Mouse (Mus musculus) right cerebral cortex, adult 18-20 months (tissue): Measurements from ENCODE around the gene Rfc5.
"Not testable (repeated sequence)": the region's sequence is repeated elsewhere in the genome, so short reads cannot be mapped to it uniquely, and the experiment has no call there.

Source experiments
- DNase-seq: peaks from one replicate; pipeline ENCODE4 v3.0.0; 2022; ENCODE audit warnings: mixed read lengths

The Rfc5 gene

DNA sequence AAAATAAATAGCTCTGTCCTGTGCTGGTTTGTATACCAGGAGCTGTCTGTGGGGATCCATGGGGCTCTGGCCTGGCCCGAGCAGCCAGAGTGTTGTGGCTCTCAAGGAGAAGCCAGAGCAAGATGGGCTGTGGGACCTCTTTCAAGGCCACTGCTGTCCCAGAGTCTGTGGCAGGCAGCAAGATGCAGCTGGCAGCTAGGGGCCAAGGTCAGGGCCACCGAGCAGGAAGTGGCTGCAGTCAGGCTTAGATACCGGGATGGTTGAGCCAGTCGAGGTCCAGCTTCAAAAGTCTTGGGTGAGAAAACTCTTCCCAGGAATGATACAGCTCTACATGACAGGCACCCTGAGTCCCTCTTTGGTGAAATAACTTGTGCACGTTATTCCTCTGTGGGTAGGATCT lies 41.8 kb downstream of the Rfc5 start:
- DNase-seq = no peak

DNA sequence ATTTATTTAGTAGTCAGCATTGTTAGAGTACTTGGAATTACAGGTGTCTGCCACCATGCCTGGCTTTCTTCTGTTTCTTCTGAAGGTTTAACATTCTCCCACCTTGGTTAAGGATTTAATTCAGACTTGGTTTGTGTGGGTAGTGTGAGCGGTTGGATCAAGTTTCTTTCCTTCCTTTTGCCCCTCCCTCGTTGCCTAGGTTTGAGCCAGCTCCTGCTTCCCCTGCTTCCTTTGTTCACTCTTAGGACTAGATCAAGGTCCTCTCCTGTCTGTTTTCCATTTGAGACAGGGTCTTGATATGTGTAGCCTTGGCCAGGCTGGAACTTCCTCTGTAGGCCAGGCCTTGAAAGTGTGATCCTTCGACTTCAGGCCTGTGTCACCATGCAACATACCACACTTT lies 42.6 kb downstream of the Rfc5 start:
- no peak for DNase-seq

DNA sequence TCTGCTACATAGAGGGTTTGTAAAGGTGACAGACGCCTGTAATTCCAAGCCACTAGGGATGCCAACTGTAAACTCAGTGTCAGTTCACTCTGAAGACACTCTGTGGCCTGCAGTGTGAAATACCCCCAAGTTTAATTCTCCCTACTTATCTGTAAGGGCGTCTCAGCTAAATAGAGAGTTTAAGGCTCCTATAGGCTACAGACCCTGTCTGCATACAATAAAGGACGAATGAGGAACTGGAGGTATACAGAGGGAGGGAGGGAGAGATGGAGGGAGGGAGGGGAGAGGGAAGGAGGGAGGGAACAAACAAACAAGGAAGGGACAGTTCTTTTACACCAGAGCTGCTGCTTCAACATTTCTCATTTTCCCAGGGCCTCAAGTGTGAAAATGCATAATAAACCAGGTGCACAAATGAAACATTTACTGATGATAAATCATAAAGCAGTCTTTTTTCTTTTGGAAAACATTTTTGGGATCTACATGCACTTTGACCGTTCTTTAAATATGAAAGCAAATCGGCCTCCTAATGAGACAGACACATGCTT lies 43.3 kb downstream of the Rfc5 start:
- DNase-seq = no peak

DNA sequence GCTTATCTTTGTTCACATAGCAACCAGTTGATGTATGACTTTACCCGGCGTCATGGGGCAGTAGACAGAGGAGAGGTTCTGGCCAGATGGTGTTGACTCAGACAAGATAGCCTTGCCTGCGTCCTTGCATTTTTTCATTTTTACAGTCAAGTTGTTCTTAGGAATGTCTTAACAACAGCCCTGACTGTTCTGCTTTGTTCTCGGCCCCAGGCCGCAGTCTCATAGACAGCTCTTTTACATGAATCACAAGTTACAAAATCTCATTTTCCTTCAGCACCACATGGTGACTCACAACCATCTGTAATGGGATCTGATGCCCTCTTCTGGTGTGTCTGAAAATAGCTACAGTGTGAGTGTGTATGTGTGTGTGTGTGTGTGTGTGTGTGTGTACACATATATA lies 44.4 kb downstream of the Rfc5 start:
- not testable (repeated sequence) for DNase-seq

DNA sequence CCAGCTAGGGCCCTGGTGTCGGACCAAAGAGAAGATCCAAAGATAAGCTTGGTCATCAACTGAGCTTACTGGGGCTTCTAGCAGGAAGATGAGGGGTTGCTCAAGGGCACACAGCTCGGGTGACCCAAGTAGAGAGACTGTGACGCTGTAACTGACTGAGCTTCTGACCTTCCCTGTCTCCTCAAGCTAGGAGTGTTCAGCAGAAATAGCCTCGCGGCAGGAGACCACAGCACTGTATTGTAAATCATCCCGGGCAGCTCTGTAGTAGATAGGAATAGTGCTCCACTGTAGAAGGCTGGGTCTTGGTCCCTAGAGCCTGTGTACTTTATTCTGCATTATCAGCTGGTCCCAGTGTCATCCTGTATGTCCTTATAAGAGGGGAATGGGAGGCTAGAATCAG lies 47.0 kb downstream of the Rfc5 start:
- no peak for DNase-seq

DNA sequence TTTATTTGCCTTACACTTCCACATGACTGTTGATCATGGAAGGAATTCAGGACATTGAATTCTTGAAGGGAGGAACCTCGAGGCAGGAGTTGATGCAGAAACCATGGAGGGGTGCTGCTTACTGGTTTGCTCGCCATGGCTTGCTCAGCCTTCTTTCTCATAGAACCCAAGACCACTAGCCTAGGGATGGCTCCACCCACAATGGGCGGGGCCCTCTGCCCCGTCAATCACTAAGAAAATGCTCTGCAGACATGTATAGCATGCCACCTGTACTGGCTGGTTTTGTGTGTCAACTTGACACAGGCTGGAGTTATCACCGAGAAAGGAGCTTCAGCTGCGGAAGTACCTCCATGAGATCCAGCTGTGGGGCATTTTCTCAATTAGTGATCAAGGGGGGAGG lies 48.8 kb downstream of the Rfc5 start:
- no peak for DNase-seq

DNA sequence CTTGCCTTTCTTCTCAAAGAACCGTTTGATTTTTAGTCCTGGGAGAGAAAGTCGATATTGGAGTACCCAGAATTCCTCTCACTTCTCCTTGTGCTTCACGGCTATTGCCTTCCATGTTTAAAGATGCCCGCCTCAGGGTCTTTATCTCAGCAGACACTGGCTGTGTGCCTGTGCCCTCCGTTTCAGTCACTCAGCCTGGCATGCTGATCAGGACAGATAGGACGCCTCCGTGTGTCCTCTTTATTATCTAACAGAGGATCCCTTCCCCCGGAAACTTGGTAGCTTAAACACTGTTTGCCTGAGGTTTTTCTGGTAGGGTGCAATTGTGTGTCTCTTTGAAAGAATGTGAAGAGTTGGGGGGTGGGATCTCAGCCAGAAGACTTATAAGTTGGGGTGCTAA lies 50.3 kb downstream of the Rfc5 start:
- DNase-seq = no peak

DNA sequence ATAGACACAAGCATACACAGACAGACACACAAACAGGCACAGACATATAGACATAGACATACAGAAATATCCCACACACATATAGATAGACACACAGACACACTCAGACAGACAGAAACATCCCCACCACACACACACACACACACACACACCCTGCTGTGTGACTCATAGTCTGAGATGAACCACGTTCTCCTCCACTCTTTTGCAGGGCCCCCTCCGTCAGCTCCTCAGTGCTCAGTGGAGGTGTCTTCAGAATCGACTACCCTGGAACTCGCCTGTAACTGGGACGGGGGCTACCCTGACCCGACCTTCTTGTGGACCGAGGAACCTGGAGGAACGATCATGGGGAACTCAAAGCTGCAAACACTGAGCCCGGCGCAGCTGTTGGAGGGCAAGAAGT lies 50.8 kb downstream of the Rfc5 start:
- no peak for DNase-seq

DNA sequence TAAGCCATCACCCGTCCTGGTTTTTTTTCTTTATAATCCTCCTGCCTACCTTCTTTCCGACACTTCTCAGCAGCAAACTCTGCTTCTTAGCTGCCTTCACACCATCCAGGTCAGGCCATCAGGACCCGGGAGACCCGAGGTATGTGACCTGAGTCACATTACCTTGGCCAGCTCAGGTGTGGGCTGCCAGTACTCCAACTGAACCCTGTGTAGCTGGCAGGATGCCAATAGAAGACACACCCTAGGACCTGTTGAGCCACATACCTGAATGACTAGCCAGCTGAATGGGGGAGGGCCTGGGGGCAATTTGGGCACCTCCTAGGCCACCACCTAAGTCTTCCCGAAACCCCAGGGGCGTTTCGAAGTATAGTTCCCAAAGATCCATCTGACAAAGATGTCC lies 58.4 kb downstream of the Rfc5 start:
- no peak for DNase-seq
